Mouse (Mus musculus) gastrocnemius, adult 2 months (tissue): ENCODE measurements at regions not wholly inside any gene's neighbourhood (a gene's known extent, or its start where the extent isn't known, plus 50 kb on each side); places are given as distances from the start of the nearest gene placed in this dataset.

Experiments
- DNase-seq: peaks from one replicate; pipeline ENCODE4 v3.0.0; 2022
- H3K27ac ChIP-seq: fragments of 200-600 bp; 2 replicates; pipeline ENCODE4 v1.8.1; 2022; ENCODE audit warnings: mild to moderate bottlenecking
- H3K4me3 ChIP-seq: fragments of 200-600 bp; 2 replicates; pipeline ENCODE4 v1.8.1; 2022; ENCODE audit warnings: mild to moderate bottlenecking, moderate library complexity
- CTCF ChIP-seq: fragments of 200-600 bp; IDR thresholded peaks from 2 replicates; pipeline ENCODE4 v1.8.1; 2022; ENCODE audit warnings: antibody characterized with exemption, mild to moderate bottlenecking, moderate library complexity
- intact Hi-C: fragments of 180-260 bp; cut with DNase I; formaldehyde crosslinking; loops from one replicate; pipeline ENCODE4 v1.15.1; 2025

GRCm38 (mm10) chr17:85932360-85933132 is 212.4 kb downstream of the Srbd1 start:
- no peak for DNase-seq
- intact Hi-C loops = no loop called here
- no peak overlapping the region for H3K4me3 ChIP-seq

GRCm38 (mm10) chr17:85931955-85932354 is 213.0 kb downstream of the Srbd1 start:
- DNase-seq = no peak
- no peak overlapping the region for H3K27ac ChIP-seq
- no peak overlapping the region for H3K4me3 ChIP-seq
- TF ChIP-seq CTCF = no peak
- intact Hi-C loops = no loop called here

More at GRCm38 (mm10) chr17:85932360-85933132, 212.4 kb downstream of the Srbd1 start:
- no peak for TF ChIP-seq CTCF
- no peak overlapping the region for H3K27ac ChIP-seq

- DNase-seq = no peak
- no peak for TF ChIP-seq CTCF
- intact Hi-C loops = no loop called here
- no peak overlapping the region for H3K4me3 ChIP-seq
- H3K27ac ChIP-seq = no peak overlapping the region
Measured at GRCm38 (mm10) chr17:85930789-85931188, 214.2 kb downstream of the Srbd1 start.

GRCm38 (mm10) chr17:85930331-85930730 is 214.6 kb downstream of the Srbd1 start:
- no peak for TF ChIP-seq CTCF
- intact Hi-C loops = no loop called here
- no peak for DNase-seq
- H3K27ac ChIP-seq = no peak overlapping the region
- no peak overlapping the region for H3K4me3 ChIP-seq

- no peak for DNase-seq
- no peak for TF ChIP-seq CTCF
- intact Hi-C loops = no loop called here
- no peak overlapping the region for H3K4me3 ChIP-seq
- H3K27ac ChIP-seq = no peak overlapping the region
Measured at GRCm38 (mm10) chr17:85929699-85930286, 215.2 kb downstream of the Srbd1 start.

GRCm38 (mm10) chr17:85928543-85928942 is 216.4 kb downstream of the Srbd1 start:
- intact Hi-C loops = no loop called here
- Histone ChIP-seq H3K4me3 (no peak overlapping the region), H3K27ac (no peak overlapping the region)
- DNase-seq = no peak
- TF ChIP-seq CTCF = no peak

GRCm38 (mm10) chr17:85927261-85927660 is 217.7 kb downstream of the Srbd1 start:
- Histone ChIP-seq H3K27ac (no peak overlapping the region), H3K4me3 (no peak overlapping the region)
- DNase-seq = no peak
- no peak for TF ChIP-seq CTCF
- intact Hi-C loops = no loop called here

GRCm38 (mm10) chr17:85926044-85926443 is 218.9 kb downstream of the Srbd1 start:
- no peak for DNase-seq
- intact Hi-C loops = no loop called here
- TF ChIP-seq CTCF = no peak
- no peak overlapping the region for H3K27ac ChIP-seq
- no peak overlapping the region for H3K4me3 ChIP-seq

- no peak for DNase-seq
- TF ChIP-seq CTCF = no peak
- H3K27ac ChIP-seq = no peak overlapping the region
- H3K4me3 ChIP-seq = no peak overlapping the region
- intact Hi-C loops = no loop called here
Measured at GRCm38 (mm10) chr17:85921219-85921673, 223.7 kb downstream of the Srbd1 start.

- Histone ChIP-seq H3K27ac (no peak overlapping the region), H3K4me3 (no peak overlapping the region)
- no peak for TF ChIP-seq CTCF
- no peak for DNase-seq
- intact Hi-C loops = no loop called here
Measured at GRCm38 (mm10) chr17:85919868-85920267, 225.1 kb downstream of the Srbd1 start.

- TF ChIP-seq CTCF = no peak
- no peak for DNase-seq
- Histone ChIP-seq H3K27ac (no peak overlapping the region), H3K4me3 (no peak overlapping the region)
- intact Hi-C loops = no loop called here
Measured at GRCm38 (mm10) chr17:85915870-85916269, 227.8 kb upstream of the Six2 start.

GRCm38 (mm10) chr17:85914062-85914461 is 226.0 kb upstream of the Six2 start:
- no peak for TF ChIP-seq CTCF
- DNase-seq = no peak
- Histone ChIP-seq H3K27ac (no peak overlapping the region), H3K4me3 (no peak overlapping the region)
- intact Hi-C loops = no loop called here

GRCm38 (mm10) chr17:85908709-85909108 is 220.6 kb upstream of the Six2 start:
- TF ChIP-seq CTCF = no peak
- Histone ChIP-seq H3K27ac (no peak overlapping the region), H3K4me3 (no peak overlapping the region)
- DNase-seq = no peak
- intact Hi-C loops = no loop called here
